Mouse (Mus musculus) T-cell, adult 66 days (primary cell): ENCODE data around the gene Add1. TPM values are rescaled to one million over a fixed set of nuclear protein-coding genes. Genes with fewer than 3 reads are reported as not detected.

Source experiments
- total RNA-seq, 2 experiments: library from RNA; stranded (reverse); gene quantifications; 3 replicates in 1 of 2; 4 replicates in 1 of 2; pipeline ENCODE4 v1.2.4; 2023

Gene Add1
- 100 to 1,000 TPM; 319 to 323 TPM for total RNA-seq

GRCm38 (mm10) chr5:34573268-34574221, at the start of gene Add1:
Gene Add1 (plus strand): TSS chr5:34573664.

GRCm38 (mm10) chr5:34525663-34526476, 47.6 kb upstream of the Add1 start, which contains the start of gene Sh3bp2:
Gene Sh3bp2 (plus strand): TSS chr5:34525838.

GRCm38 (mm10) chr5:34636481-34637287, 63.2 kb downstream of the Add1 start, which contains the start of gene Mfsd10:
Gene Mfsd10 (minus strand): TSS chr5:34637212.

GRCm38 (mm10) chr5:34659686-34660590, 86.5 kb downstream of the Add1 start, which contains the start of the genes Nop14 and Grk4:
Gene Nop14 (minus strand): TSS chr5:34660148.
Gene Grk4 (plus strand): TSS chr5:34660379.

Other genes with a start within 250 kb of the Add1 start
- gene Rnf4, start 237.4 kb upstream of the Add1 start, total RNA-seq = 100 to 1,000 TPM; 287 to 292 TPM
- gene Fam193a, start 203.7 kb upstream of the Add1 start, total RNA-seq = 10 to 100 TPM; 77.6 to 84.8 TPM
- 10 to 100 TPM; 16.2 to 18.7 TPM for gene Tnip2, start 59.7 kb upstream of the Add1 start, total RNA-seq
- 1 to 10 TPM; 7.2 to 9.7 TPM for gene Sh3bp2, start 47.8 kb upstream of the Add1 start, total RNA-seq
- gene Mfsd10, start 63.5 kb downstream of the Add1 start, total RNA-seq = 10 to 100 TPM; 32.7 to 38.7 TPM
- gene Nop14, start 86.5 kb downstream of the Add1 start, total RNA-seq = 10 to 100 TPM; 34.1 to 38.4 TPM
- gene Grk4, start 86.7 kb downstream of the Add1 start, total RNA-seq = 1 to 10 TPM; 4.5 to 9.2 TPM
- gene Htt, start 188.1 kb downstream of the Add1 start, total RNA-seq = 10 to 100 TPM; 58.9 to 63.6 TPM